Mouse (Mus musculus): ENCODE measurements around the gene Hadha.

Gene Hadha

DNA sequence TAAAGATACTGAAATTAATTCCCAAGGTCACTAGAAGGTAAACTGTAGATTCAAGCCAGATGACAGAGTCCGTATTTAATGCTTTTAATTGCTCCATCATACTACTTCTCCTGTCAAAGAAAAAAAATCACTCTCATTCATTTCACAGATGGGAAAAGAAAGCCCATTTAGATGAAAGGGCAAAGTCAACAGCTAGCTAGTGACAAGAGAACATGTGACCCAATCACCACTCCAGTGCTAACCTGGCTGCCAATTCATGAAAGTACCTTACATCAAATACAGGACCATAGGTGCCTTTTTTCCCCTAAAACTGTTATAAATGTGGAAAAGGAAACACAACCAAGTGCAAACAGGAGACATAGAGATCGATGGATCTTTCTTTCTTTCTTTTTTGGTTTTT, 1.7 kb downstream of the Hadha start:
- no peak for DNase-seq (ENCODE audit: low read depth)

DNA sequence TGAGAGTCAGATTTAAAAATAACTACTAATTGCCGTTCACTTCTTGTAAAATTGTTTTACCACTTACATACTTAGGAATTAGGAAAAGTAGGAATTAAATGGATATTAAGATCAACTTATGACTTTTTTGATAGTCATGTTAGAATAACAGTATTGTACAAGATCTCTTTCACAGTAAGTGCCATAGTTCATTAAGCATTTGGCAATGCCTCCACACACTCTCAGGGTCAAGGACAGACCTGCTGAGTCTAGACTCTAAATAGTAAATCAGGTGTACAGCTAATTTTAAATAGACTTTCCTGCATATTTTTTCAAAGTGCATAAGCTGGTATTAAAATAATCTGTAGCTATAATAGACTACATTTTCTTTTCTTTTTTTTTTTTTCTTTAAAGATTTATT, 2.5 kb downstream of the Hadha start:
- DNase-seq (ENCODE audit: low read depth): no peak

DNA sequence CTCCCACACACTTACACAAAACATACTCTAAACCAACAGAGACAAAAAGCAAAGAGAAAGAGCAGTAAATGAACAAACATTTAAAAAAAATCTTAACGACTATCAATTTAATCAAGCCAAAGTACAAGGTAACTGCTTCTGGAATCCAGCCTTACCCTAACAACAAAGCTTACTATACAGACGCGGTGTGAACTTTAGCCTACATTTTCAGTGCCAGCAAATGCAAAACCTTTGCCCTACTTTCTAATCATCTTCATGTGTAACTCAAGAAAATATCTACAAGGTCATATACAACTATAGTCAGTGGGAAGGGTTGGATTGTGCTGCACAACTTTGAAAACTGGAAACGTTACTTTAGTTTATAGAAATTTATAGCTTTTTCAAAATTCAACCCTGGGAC, 3.0 kb downstream of the Hadha start:
- DNase-seq (ENCODE audit: low read depth): no peak

DNA sequence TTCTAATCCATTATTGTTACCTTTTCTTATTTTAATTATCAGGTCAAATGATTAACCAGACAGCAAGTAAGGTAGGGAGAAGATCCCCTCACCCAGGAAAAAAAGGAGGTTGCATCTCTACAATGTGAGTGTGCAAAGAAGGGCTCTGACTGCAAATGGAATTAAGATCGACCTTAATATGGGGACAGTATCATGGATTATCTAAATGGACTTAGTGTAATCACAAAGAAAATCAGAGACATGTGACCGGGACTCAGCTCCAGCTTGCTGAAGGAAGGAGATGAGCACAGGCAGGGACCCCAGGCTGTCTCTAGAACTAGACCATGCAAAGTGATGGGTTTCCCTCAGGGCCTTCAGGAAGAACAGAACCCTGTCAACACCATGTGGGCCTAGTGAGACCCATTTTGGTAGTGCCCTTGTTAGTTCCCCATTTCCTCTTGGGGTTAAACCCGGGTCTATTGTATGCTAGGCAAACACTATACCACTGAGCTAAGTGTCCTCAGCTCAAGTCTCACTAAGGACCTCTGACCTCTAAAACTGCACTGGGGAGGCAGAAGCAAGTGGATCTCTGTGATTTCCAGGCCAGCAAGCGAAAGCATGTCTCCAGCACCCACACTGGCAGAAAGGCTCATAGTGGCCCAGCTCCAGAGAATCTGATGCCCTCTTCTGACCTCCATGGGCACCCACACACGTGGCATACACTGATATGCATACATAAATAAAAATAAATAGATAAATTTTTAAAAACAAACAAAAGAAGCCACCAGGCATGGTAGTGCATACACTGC, 6.6 kb downstream of the Hadha start:
- DNase-seq (ENCODE audit: low read depth): no peak

DNA sequence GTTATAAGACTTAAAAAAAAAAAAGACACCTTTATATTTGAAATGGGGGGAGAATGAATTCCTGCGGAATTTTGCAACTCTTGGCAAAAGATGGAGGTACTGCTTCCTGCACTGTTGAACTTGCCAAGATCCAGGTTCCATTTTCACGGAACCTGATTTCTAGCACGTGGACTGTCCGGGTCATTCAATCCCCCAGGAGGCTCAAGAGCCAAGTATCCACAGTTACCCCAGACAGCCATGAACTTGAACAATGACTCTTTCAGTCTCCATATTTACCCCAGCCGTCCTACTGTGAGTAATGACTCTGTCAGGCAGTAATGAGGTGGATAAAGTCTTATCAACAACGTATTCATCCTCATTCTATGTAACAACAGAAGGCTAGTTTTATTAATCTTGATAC, 8.4 kb downstream of the Hadha start:
- DNase-seq (ENCODE audit: low read depth): no peak

DNA sequence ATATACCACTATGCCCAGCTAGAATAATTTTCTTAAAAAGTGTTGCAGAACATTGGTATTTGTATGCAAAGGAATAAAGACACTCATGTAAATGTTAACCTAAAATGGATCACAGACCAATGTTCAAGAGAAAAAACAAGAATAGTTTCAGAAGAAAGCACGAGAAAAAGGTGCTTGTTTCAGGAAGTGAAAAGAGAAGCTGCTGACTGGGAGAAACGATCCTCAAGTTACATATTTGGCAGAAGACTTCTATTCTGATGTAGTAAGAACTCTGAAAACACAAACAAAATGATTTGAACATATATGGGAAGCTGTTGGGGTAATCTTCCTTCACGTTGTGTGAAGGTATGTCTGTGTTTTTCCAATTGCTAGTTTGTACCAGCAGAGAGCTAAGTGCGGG, 16.8 kb downstream of the Hadha start:
- DNase-seq (ENCODE audit: low read depth): no peak

DNA sequence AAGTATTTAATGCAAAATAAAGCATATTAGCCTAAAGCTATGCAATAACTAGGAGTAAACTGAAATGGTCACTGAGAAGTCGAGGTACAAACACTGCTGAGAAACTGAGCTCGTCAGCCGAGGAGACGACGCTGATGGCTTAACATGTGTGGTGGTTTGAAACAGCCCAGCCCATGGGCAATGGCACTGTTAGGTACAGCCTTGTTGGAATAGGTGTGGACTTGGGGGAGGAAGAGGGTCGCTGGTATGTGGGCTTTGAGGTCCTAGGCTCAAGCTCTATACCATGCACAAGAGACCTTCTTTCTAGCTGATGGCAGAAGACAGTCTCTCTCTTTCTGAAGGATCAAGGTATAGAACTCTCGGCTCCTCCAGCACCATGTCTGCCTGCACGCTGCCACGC, 17.7 kb downstream of the Hadha start:
- no peak for DNase-seq (ENCODE audit: low read depth)

DNA sequence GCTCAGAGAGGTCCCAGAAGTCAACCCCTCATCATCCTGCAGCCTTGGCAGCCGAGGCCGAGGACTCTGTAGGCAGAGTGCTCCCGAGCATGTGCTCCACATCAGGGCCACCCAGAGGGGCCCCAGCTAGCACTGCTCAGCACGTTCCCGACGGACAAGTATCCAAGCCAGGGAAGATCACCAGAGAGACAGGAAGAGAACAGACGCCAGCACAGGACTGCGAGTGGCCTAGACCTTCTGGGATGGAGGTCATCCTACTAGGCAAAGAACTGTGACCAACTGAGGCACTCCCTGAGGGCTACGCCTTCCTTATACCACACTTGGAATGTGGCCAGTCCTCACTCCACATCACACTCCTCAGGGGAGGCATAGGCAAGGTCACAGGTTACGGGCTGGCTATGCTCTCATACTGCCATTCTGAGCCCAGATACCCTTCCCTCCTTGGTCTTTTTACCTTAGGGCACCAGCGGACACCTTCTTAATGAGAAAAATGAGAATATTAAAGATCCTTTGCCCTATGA, 19.2 kb downstream of the Hadha start:
- DNase-seq (ENCODE audit: low read depth): no peak

DNA sequence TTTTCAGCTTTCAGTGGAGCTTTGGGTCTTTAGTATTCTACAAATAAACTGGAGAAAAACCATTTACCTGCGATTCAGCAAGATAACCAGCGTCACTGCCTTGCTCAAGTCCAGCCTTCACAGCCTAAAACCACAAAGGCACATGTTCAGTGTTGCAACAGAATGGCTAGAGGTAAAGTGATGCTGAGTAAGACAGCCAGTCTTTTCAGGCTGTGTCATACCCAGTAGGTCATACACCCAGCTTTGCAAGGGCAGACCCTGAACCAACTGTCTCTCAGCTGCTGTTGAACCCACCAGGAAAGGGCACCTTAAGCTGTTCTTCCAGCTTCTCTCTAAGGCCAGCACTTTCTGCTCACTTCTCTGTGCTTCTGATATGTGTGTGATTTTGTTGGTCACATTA, 22.8 kb downstream of the Hadha start:
- no peak for DNase-seq (ENCODE audit: low read depth)

DNA sequence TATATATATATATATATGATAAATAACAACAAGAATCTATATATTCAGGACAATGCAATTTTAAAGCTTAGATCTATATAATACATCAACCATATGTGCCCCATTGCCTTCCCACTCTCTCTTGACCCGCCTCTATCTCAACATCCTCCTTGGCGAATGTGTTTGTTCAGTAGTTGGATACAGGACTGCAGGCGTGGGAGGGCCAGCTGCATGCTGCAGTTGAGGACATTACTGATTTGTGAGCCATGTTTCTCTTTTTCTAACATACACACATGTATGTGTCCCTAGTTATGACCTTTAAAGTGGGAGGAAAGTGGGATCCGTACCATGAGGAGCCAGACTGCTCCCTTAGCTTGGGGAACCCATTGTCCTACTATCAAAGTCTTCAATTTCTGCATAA, 23.7 kb downstream of the Hadha start:
- DNase-seq (ENCODE audit: low read depth): no peak

DNA sequence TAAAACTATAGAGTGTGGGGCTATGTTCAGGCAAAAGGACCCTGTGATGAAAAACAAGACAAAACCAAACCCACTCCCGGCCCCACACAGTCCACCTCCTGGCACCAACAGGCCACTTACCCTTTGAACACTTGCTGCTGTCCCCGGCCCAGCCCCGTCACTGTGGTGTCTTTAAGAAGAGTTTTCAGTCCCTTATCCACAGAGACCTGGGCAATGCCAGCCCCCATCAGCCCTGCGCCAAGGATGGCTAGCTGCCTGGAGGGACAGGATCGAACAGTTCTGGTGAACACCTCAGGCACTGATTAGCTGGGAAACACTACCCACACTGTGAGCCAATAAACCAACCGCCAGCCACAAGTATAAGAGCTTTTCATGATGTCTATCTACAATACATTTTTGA, 26.3 kb downstream of the Hadha start:
- no peak for DNase-seq (ENCODE audit: low read depth)

DNA sequence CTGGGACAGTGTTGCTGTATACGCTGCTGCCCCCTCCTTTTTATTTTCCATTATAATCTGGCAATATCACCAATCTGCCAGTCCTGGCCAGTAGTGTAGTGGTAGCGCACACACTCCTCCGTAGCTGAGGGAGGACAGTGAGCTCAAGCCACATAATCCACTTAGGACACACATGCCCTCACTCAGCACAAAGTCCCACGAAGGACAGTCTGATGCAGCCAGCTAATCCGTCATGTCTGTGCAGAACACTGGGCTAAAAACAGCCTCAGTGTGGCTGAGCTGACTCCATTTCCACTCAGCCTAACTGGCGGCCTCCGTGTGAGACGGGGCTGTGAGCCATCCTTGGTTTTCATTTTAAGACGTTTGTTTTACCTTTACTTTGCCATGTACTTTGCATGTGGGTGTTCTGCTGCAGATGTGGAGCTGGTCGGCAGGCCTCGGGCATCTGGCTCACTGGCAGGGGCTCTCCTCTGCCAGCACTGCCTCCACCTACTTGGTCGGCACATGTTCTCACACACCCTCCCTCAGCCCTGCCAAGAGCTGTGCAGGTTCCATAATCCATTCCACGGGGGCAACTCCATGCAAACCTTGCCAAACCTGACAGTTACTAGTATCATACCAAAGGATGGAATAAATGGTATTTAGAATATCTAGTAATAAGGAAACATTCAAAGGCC, 26.9 kb downstream of the Hadha start:
- no peak for DNase-seq (ENCODE audit: low read depth)

DNA sequence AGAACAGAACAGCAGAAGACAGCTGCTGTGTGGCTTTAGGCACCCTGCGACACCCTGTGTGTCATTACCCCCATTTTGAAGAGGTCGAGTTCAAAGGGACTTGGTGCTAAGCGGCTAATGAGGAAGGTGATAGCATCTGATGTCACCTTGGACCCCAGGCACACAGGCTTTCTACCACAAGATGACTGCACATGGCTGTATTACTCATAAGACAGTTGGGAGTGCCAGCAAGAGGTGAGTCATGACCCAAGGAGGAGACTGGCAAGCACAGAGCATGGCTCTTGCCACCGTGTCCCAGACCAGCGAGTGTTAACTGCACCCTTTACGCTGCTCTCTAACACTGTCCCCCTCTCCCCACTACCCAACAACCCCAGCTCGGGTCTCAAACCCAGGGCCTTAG, 28.2 kb downstream of the Hadha start:
- DNase-seq (ENCODE audit: low read depth): no peak

DNA sequence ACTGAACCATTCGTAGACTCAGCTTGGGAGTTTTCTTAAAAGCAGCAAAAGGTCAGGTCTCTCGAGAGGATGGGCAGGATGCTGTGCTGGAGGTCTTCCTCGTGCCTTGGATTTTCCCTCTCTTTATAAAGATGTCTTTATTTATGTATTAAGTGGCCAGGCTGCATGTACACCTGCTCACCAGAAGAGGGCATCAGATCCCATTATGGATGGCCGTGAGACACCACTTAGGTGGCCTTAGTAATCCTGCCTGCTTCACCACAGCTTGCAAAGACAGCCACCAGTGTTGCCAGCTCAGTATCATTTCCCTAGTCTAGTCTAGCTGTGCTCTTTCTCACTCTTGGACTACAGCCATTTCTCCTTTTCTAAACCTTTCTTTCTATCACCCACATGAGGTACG, 29.4 kb downstream of the Hadha start:
- DNase-seq (ENCODE audit: low read depth): peak; percentile 57

DNA sequence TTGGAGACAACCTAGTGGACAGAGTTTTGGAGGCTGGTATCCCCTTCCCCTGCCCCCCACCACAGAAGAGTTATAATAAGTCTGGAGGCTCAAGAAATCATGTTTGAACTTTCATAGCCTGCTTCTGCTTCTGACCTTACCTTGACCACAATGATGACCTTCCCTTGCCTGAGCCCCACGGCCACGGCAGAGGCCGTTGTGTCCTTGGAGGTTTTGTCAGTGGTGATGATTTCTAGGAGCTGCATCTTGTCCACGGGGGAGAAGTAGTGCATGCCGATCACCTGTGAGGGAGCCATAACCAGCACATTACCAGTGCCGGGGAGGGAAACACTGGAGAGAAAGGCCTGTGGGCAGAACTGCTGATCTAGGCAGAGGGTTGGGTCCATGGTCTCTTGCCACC, 32.5 kb downstream of the Hadha start:
- DNase-seq (ENCODE audit: low read depth): no peak

DNA sequence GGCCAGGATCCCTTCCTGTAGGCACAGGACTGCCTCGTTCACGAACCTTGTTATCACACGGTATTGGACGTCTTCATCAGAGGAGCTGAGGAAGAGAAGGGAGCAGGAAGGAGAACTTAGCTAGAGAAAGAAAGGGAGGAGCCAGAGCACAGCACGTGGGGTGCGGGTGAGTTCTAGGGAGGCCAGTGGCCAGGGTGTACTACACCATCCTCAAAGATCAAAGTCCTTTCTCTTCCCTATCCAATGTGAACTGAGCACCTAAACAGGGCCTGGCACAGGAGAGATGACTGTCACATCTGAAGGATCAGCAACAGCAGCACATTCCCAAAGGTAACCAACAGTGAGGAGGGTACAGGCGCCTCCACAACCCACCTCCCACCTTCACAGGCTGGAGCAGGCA, 34.9 kb downstream of the Hadha start:
- DNase-seq (ENCODE audit: low read depth): no peak

DNA sequence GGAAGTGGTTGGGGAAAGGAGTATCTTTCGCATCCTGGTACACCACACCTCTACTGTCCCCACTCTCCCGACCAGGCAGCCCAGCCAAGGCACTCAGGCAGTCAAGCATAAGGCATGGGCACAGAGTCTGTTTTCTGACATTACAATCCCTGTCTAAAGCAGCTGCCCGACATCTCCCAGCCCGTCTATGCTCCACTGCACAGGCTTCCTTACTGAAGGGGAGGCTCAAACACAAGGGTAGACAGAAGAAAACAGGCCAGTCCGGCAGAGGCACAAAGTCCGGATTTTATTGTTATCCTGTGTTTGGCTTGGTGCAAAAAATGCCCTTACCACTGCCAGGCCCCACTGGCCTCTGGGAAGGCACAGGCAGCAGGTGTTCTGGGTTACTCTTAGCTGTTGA, 35.8 kb downstream of the Hadha start:
- no peak for DNase-seq (ENCODE audit: low read depth)

DNA sequence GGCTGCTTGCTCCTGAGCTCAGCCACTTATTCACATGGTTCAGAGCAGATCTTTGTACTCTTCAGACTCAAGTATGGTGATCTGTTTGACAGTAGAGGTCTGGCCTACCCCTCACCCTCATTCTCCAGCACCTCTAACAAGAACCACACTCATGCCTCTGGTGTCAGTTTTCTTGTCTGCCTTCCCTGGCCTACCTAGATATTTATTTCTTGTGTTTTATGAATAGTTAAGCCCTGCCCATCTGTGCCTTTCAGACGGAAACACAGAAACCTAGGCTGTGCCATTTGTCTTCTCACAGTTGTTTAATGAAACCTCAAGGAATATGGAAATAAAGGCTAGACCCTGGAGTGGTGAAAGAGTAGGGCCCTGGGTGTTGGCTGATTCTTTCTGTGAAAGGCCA, 36.9 kb downstream of the Hadha start:
- no peak for DNase-seq (ENCODE audit: low read depth)

DNA sequence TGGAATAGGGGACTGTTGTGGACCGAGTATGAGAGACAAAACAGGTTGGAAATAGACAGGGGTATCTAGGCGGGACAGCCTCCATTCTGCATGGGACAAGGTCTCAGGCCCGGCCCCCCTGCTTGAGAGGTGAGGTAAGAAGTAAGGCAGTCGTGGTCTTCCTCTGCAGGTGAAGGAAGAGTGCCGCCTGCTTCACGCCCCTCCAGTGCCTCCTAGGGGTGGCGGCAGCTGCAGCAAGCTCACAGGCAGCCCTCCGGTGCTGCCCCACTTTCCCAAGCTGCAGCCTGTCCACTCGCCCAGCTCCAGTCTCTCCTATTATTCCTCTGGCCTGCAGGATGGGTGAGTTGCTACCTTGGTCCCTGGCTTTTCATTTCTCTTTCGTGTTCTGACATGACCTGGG, 39.2 kb downstream of the Hadha start:
- no peak for DNase-seq (ENCODE audit: low read depth)

DNA sequence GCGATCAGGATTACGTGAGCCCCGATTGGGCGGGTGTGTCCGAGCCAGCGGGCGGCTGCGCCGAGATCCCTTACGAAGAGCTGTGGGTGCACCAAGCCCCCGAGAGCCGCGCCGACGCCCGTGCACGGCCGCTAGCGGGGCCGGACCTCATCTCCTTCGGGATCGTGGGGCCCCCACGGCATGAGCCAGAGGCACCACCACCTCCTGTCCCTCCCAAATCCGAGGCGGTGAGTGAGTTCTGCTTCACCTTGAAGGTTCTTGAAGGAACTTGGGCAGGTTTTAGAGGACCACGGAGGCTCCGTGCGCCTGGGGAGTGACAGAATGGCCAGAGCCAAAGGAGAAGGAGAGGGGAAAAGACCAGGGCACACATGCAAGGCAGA, 40.2 kb downstream of the Hadha start:
- DNase-seq (ENCODE audit: low read depth): peak; percentile 15

DNA sequence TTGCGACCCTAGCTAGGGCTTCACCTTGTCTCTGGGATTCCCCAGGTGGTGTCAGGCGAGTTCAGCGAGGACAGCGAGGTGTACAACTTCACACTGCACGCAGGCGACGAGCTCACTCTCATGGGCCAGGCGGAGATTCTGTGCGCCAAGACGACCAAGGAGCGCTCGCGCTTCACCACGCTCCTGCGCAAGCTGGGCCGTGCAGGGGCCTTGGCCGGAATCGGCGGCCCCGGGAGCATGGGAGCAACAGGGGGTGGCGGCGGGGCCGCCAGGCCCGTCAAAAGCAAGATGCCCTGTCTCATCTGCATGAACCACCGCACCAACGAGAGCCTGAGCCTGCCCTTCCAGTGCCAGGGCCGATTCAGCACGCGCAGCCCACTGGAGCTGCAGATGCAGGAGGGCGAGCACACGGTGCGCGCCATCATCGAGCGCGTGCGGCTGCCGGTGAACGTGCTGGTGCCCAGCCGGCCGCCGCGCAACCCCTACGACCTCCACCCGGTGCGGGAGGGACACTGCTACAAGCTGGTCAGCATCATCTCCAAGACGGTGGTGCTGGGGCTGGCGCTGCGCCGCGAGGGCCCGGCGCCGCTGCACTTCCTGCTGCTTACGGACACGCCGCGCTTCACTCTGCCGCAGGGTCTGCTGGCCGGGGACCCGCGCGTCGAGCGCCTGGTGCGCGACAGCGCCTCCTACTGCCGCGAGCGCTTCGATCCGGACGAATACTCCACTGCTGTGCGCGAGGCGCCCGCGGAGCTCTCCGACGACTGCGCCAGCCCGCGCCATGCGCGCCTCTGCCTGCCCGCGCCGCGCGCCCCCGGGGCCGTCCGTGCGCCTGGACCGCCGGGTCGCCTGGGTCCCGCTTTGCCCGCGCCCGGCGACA, 40.8 kb downstream of the Hadha start:
- peak; percentile 60 for DNase-seq (ENCODE audit: low read depth)

DNA sequence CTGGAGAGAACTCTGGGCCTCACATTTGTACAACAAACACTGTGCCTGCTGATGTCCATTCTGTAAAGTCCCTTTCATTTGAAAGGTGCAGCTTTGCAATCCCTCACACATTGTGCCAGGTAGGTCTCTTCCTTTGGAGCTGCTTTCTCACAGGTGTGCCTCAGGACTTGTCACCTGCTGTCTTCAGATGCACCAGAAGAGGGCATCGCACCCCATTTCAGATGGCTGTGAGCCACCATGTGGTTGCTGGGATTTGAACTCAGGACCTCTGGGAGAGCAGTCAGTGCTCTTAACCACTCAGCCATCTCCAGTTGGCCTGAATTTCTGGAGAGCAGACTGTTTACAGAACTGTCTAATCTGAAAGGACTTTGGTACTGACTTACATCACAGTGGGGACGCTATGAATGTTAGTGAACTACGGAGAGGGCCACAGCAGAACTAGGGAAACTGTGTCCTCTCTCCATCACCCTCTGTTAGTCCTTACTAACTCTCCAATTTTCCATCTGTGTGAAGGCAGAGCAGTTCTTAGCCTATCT, 42.4 kb downstream of the Hadha start:
- DNase-seq (ENCODE audit: low read depth): no peak

DNA sequence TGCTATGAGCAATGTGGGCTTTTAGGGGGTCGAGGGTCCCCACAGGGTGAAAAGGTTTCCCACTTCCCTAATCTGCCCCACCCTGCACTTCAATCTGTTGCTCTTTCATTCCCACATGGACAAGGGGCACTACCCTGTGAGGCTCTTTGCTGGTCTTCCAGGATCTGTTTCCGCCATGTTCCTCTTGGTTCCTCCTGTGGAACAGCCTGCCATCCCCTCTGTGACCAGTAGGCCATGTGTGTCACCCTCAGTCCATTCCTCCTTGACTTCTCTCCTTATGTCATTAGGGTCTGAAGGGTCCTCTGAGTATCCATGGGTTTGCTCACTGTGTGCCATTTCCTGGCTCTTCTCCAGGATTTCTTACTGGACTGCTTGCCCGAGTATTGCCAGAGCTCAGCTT, 43.2 kb downstream of the Hadha start:
- DNase-seq (ENCODE audit: low read depth): no peak
